Mouse (Mus musculus) adrenal gland, postnatal 14 days (tissue): Measurements from ENCODE around the gene Lrrc4b. TPM values are rescaled to one million over a fixed set of nuclear protein-coding genes. Genes with fewer than 3 reads are reported as not detected.
A peak's percentile ranks its signal among the peaks of the same experiment; 100 is the strongest.

Experiments used
- DNase-seq: peaks from one replicate; pipeline ENCODE4 v3.0.0; 2021; ENCODE audit warnings: mixed read lengths
- total RNA-seq: library from RNA; stranded (reverse); gene quantifications from 2 replicates; pipeline ENCODE4 v1.2.3, GENCODE M21; 2021

Gene Lrrc4b
- total RNA-seq, 1 experiment from 2014 or later, result 6.1 TPM

- no peak for DNase-seq
Measured at GRCm38 (mm10) chr7:44436267-44436666, 7.4 kb downstream of the Lrrc4b start.

DNA sequence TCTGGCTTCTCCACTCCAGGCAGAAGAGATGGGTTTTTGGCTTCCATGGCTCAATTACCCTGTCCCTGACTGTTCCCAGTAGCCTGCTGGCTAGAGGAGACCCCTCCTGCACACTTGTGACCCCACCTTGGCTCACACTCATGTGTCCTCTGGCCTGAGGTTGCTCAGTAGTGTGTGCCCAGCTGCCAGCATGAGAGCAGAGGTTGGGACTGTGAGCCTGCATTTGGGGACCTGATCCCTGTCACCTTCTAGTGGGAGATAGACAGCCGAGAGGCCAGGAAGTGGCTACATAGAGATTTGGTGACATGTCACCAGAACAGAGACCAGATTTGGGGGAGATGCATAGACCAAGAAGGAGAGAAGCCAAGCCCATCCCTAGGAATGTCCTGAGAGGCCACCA is 8.4 kb downstream of the Lrrc4b start:
- DNase-seq, result no peak

DNA sequence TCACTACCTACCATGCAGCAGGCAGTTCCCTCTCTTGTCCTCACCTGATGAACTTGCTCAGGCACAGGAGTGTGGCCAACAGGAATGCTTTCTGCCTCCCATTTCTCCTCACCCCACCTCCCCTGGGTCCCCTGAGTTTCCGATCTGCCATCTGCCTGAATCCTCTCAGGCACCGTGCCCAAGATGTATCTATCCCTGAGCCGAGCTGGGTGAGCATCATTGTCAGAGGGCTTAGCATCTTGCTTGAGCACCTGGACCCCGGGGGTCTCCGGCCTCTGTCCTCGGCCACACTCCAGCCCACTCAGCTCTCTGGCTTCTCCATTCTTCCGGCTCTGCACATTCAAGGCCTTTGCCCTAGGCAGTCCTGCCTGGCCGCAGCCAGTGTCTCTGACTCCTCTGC is 9.1 kb downstream of the Lrrc4b start:
- DNase-seq, result no peak

- no peak for DNase-seq
Measured at GRCm38 (mm10) chr7:44439696-44440095, 10.9 kb downstream of the Lrrc4b start.

DNA sequence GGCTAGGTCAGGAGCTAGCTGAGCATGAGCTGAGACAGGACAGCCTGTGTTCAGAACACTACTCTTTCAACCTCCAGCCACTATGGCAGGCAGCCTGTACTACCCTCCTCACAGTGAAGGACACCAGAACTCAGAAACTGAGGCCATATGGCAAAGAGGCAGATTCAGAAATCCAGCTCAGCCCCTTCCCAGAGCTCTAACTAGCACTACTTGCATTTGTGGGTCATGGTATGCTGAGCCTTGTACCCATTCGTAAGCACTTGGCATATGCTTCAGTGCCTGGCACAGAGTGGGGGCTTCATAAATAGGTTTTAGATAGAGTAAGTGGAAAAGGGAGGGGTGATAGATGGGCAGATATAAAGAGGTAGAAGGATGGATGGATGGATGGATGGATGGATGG is 11.7 kb downstream of the Lrrc4b start:
- no peak for DNase-seq

GRCm38 (mm10) chr7:44441180-44441579 is 12.4 kb downstream of the Lrrc4b start:
- DNase-seq, result no peak

DNA sequence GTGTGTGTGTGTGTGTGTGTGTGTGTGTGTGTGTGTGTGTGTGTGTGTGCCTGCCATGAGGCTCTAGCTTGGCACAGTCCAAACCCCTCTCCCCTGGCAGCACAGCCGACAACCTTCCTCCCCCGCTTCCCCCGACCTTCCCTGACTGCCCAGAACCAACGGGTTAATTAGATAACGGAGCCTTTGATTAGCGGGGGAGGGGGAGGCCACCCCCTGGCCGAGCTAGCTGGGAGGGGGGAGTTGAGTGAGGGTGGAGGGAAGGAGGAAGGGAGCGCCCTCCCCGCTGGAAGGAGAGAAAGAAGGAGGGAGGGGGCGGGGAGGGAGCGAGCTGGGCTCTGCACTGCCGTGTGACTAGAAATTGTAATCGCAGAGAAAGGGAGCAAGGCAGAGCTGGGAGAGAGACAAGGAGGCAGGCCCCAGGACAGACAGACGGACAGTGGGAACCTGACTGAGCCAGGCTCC is 12.9 kb downstream of the Lrrc4b start:
- DNase-seq, result no peak

- DNase-seq, result peak; percentile 48
Measured at GRCm38 (mm10) chr7:44442407-44442821, 13.6 kb downstream of the Lrrc4b start.

- DNase-seq, result no peak
Measured at GRCm38 (mm10) chr7:44443268-44444173, 14.7 kb downstream of the Lrrc4b start.

- no peak for DNase-seq
Measured at GRCm38 (mm10) chr7:44444886-44445527, 16.2 kb downstream of the Lrrc4b start.

- no peak for DNase-seq
Measured at GRCm38 (mm10) chr7:44445528-44445923, 16.7 kb downstream of the Lrrc4b start.

GRCm38 (mm10) chr7:44446070-44446855 is 17.4 kb downstream of the Lrrc4b start:
- no peak for DNase-seq

- DNase-seq, result no peak
Measured at GRCm38 (mm10) chr7:44453256-44453655, 24.4 kb downstream of the Lrrc4b start.

- DNase-seq, result no peak
Measured at GRCm38 (mm10) chr7:44456302-44456701, 27.5 kb downstream of the Lrrc4b start.

DNA sequence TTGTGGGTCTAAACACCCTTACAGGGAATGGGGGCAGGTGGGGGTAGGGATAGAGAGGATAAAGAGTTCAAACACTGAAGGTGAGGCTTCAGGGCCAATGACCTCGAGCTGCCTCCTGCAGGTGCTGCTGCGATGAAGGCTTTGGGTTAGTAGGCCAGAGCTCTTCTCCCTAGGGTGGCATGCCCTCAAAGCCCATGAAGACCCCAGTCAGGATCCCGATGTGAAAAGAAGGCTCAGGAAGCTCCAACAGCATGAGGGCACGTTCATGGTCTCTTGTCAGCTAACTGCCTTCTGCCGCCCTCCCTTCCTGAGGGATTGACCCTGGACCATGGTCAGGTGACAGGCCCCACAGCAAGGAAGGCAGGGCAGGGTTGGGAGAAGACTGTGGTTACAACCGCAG is 31.2 kb downstream of the Lrrc4b start:
- no peak for DNase-seq

DNA sequence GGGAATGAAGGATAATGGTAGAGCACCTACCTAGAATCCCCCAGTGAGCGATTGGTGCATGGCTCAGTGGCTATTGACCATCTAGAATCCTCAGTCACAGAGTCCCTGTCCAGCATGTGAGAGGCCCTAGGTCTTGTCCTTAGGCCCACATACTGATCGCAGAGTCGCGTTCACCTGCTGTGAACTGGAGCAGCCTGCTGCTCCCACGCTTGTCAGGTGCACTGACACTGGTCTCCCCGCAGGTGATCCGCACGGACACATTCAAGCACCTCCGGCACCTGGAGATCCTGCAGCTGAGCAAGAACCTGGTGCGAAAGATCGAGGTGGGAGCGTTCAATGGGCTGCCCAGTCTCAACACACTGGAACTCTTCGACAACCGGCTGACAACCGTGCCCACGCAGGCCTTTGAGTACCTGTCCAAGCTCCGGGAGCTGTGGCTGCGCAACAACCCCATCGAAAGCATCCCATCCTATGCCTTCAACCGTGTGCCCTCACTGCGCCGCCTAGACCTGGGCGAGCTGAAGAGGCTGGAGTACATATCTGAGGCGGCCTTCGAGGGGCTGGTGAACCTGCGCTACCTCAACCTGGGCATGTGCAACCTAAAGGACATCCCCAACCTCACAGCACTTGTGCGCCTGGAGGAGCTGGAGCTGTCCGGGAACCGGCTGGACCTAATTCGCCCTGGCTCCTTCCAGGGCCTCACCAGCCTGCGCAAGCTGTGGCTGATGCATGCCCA is 32.1 kb downstream of the Lrrc4b start:
- DNase-seq, result no peak

DNA sequence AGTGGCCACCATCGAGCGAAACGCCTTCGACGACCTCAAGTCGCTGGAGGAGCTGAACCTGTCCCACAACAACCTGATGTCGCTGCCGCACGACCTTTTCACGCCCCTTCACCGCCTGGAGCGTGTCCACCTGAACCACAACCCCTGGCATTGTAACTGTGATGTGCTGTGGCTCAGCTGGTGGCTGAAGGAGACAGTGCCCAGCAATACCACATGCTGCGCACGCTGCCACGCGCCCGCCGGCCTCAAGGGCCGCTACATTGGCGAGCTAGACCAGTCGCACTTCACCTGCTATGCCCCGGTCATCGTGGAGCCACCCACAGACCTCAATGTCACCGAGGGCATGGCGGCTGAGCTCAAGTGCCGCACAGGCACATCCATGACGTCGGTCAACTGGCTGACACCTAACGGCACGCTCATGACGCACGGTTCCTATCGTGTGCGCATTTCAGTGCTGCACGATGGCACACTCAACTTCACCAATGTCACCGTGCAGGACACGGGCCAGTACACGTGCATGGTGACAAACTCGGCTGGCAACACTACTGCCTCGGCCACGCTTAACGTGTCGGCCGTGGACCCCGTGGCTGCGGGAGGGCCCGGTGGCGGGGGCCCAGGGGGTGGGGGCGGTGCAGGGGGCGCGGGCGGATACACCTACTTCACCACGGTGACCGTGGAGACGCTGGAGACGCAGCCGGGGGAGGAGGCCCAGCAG is 32.8 kb downstream of the Lrrc4b start:
- no peak for DNase-seq

DNA sequence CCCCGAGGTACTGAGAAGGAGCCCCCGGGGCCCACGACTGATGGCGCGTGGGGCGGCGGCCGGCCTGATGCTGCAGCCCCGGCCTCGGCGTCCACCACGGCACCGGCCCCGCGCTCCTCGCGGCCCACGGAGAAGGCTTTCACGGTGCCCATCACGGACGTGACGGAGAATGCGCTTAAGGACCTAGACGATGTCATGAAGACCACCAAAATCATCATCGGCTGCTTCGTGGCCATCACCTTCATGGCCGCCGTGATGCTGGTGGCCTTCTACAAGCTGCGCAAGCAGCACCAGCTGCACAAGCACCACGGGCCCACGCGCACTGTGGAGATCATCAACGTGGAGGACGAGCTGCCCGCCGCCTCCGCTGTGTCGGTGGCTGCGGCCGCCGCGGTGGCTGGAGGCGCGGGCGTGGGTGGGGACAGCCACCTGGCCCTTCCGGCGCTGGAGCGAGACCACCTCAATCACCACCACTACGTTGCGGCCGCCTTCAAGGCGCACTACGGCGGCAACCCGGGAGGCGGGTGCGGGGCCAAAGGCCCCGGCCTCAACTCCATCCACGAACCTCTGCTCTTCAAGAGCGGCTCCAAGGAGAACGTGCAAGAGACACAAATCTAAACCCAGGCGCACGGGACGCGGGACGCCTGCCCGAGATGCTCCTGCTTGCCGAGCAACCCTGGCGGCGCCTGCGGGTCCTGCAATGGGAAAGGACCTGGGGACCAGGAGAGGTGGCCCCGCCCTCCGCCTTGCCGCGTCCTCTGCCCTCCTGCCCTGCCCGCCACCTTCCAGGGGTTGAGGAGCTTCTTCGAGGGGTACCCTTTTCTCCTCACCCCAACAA is 33.6 kb downstream of the Lrrc4b start:
- peak; percentile 74 for DNase-seq

GRCm38 (mm10) chr7:44463056-44463425 is 34.2 kb downstream of the Lrrc4b start:
- DNase-seq, result no peak

- DNase-seq, result no peak
Measured at GRCm38 (mm10) chr7:44463556-44464225, 34.9 kb downstream of the Lrrc4b start.
